Mouse (Mus musculus): ENCODE measurements around the gene Etv3. TPM values are rescaled to one million over a fixed set of nuclear protein-coding genes. Genes with fewer than 3 reads are reported as not detected.

Gene Etv3
- total RNA-seq, 1 experiment from 2014 or later, result 47.8 TPM

Other genes with a start within 250 kb of the Etv3 start
- gene Cd5l, start 167.5 kb upstream of the Etv3 start, total RNA-seq (2017), result not detected in 2 replicates
- gene Fcrl1, start 149.0 kb upstream of the Etv3 start, total RNA-seq (2017), result 148 and 155 TPM in 2 replicates
- gene Fcrl5, start 89.6 kb upstream of the Etv3 start, total RNA-seq (2017), result 1.1 and 2.0 TPM in 2 replicates
- 31.5 and 32.4 TPM in 2 replicates for gene Arhgef11, start 92.2 kb downstream of the Etv3 start, total RNA-seq (2017)
- gene Lrrc71, start 223.2 kb downstream of the Etv3 start, total RNA-seq (2017), result 0.12 and 1.7 TPM in 2 replicates

All from neutrophil, adult 5-6 weeks (primary cell).